Mouse (Mus musculus) retina, postnatal 7 days (tissue): Measurements from ENCODE around the gene Adgrg3.
A peak's percentile ranks its signal among the peaks of the same experiment; 100 is the strongest.

ENCODE experiments used
- DNase-seq: peaks from one replicate; pipeline ENCODE4 v3.0.0-alpha.2; 2012; ENCODE audit warnings: low read depth, low spot score

Gene Adgrg3

DNA sequence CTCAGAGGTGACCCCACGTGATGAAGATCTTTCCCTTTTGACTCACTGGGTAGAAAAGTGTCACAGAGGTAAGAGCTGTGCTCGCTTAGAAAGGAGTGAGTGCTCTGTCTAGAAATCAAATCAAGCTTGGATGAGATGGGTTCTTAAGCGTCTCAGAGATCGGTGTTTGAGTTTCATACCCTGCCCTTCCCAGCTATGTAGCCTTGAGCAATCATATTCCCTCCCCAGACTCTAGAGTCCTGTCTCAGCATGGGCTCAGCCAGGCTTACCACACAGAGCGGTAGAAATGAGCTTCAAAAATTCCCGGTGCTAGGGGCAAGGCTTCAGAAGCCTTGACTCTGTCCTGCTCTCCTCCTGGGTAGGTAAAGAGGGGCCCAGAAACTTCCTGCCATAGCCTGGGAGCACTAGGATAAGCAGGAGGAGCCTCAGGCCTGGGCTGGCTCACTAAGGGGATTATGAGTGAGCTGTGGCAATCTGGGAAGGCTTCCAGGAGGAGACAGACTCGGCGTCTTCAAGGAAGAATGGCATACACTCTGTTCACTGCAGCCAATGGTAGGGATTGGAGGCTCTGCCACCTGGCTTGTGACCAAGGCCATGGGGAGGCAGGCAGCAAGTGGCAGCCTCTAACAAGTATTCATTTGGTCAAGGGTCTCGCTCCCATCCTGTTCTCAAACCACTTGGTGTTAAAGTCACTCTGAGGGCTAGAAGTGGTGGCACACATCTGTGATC is 24.3 kb upstream of the Adgrg3 start:
- no peak for DNase-seq

DNA sequence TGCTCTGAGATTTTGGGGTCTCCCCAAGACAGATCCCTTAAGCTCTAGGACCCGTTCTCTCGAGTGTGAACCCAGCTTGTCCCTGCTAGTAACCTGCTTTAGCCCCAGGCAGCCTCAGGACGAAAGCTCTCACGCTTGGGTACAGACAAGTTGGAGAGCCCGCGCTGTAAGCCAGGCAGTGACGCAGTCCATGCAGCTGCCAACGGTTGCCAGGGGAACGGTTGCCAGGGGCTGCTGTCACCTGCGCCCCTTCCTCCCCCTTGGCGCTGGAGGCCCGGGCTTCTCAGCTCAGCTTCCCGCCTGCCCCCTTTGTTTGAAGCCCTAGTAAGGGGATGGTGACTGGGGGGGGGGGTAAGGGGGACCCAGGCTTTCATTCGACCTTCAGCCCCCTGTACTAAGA is 23.5 kb upstream of the Adgrg3 start:
- DNase-seq: peak; percentile 54

DNA sequence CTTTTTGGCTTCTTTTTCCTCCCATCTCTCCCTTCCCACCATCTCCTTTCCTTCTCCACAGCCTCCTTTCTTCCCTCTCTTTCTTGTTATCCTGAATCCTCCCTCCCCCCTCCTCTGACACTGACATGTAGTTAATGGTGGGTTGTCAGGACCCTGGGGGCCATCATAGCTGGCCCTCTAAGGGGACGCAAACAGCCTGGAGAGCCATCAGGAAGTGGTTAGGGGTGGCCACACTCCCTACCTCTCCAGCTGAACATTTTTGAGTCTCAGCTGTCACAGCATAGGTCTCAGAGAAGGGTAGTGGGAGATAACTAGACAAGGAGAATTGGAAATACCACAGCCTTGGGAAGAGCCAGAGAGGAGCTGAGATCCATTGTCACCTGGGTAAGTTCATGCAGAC is 23.0 kb upstream of the Adgrg3 start:
- no peak for DNase-seq

DNA sequence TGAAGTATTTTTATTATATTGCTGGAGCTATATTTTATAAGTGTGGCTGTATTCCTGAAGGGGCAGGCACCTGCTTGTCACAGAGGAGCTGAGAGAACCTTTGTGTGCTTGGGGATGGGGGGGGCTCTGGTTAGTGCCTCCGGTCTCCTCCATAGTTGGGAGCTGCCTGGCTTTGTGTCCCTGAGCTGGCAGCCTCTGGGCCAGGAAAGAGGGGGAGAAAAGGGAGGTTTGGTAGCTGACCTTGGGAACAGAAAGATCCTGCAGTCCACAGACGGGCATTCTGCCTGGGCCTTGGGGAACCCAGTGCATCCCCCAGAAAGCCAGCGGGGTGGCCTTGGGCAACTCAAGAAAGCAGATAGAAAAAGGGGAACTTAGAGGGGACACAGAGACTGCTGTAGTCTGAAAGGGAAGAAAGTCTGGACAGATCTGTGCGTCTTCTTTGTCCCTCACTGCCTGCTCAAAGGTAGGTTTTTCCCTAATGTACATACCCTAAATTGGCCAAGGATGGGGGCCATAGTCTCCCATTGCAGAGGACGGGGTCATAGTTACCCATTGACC is 22.1 kb upstream of the Adgrg3 start:
- no peak for DNase-seq

DNA sequence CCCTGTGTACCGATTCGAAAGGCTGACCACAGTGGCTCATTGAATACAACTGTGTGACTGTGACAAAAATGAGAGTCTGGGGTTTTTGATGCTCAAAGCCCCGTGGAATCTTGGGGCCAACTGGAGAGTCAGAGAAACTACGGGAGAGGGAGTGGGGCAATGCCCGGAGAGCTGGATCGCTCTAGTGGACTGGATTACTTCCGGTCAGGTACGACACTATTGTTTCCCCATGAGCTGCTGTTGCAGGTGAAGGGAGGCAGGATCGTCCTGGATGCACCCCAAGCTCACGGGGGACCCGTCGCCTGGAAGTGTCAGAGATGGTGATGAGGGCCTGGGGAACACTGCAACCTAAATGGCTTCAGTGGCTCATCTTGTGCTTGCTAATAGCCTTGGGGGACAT is 21.5 kb upstream of the Adgrg3 start:
- DNase-seq: no peak

DNA sequence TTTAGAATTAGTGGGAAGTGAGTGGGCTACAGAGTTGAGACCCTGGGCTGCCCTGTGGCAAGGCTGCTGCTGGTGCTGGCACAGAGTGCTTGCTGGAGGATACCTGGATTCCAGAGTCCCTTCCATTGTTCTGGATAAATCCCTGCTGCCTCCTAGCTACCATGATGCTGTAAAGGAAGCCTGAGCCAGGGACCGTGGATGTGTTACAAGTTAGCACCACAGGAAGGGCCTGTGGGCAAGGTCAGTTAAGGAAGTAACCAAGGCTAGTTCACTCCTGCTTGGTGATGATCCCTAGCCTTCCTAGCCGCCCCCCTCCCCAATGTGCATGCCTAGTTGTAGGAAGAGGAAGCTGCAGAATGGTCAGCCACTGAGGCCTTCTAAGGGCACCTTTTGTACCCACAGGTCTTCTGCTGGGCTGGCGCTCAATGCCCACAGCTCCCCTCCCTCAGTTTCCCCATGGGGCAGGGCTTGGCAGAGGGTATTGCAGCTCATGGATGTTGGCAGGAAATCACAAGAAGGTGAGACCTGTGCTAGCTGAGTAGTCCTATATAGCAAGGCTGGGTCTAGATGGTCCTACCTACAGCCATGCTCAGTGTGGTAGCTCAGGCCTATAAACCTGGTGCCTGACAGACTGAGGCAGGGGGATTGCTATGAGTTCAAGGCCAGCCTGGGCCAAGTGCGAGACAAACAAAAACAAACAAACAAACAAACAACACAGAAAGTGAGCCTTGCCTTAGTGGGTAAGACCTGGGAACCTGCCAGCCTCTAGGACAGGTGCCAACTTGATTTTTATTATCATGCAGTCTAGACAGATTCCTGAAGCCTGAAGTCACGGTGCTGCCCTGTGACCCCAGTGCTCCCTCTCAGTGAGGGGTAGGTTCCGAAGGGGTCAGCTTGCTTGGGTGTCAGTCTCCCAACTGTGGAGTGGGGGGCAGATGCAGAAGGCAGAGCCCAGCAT is 20.3 kb upstream of the Adgrg3 start:
- DNase-seq: no peak

DNA sequence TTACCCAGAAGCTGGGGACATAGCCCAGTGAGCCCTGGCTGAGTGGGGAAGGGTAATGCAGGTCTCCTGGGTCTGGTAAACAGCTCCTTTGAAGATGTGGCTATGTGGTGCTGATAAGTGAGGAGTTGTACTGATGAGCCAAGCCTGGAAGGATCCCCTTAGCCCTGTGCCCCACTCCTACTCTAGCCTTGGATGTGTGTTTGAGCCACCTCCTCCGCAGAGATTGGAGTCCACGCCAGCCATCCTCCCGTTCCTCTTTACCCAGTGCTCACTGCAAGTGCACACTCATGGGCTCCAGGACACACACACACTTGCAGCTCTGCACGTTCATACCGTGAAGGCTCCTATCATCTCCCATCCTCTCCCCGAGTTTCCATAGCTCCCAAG is 19.6 kb upstream of the Adgrg3 start:
- DNase-seq: no peak

DNA sequence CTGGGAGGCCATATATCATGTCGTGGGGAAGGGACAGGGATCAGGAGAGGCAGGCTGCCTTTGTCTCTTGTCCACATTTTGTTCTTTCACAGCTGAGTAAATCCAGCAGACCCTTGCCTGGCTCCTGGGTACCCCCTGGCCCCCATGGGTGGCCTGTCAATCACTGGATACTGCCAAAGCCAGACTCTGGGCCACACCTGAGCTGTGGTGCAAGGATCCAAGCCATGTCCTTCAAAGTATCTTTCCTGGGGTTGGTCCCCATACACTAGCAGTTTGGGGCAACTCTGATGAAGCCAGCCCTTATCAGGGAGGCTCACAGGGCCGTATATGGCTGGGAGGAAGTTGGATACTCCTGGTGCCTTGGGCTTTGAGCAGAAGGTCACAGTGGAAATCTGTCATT is 19.1 kb upstream of the Adgrg3 start:
- no peak for DNase-seq

DNA sequence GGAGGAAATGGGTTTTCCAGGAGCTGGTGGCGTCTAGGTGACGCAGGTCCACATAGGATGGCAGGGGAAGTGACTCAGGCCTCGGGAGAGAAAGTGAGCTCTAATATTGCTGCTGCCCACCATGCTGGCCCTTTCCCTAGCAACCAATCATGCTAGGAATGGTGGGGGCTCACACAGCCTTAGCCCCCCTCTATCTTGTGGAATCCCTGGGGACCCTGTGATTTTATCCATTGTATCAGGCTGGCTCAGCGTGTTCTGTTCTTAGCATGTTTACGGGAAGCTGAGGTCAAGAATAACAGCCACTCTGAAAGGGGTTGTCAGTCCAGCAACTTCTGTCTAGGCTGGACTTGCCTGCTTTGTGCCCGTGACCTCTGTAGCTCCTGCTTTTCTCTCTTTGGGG is 18.5 kb upstream of the Adgrg3 start:
- no peak for DNase-seq

DNA sequence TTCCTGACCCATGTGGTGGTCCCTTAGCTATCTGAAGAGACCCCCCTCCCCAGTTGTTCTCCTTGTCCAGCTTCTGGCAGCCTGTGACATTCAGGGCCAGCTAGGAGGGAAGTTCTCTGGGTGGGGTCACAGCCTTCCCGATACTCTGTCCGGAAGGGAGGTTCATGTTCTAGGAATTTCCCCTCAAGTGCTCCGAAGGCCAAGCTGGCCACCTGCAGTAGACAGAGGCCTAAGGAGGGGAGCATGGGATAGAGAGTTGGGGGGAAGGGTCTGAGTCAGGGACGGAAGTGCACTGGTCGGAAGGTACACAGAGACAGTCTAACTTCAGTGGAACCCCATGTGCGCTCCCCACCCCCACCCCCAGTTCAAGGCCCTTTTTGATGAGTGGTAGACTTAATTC is 17.5 kb upstream of the Adgrg3 start:
- DNase-seq: no peak

DNA sequence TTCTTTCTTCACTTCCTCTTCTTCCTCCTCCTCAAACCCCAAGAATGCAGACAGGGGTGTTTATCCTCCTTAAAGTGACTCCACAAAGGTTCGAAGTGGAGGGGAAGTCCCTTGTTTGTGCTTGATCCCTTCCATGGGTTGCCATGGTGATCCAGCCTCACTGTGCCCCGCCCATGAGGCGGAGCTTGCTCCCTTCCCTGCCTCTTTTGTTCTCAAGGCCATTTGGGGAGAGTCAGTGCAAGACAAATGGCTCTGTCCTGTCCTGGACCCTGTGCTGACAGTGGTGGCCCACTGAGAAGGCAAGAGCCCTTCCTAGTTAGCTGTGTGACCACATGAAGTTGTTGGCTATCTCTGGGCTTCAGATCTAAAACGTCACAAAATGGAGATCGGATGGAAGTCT is 16.8 kb upstream of the Adgrg3 start:
- no peak for DNase-seq

DNA sequence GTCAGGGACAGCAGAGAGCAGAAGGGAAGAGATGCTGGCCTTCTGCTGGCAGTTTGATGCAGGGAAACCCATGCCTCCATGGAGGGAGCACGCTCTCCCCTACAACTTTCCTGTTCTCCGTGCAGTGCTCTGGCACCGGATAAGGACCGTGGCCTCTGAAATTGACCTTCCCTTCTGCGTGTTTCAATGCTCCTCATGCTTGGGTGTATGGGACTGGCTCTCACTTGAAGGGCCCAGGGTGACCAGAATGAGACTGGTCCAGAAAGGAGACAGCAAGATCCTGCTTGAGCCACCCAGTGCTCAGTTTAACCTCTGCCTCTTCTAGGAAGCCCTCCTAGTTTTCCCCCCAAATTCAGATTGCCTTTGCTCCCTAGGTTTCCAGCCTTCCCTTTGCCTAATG is 16.3 kb upstream of the Adgrg3 start:
- DNase-seq: no peak

DNA sequence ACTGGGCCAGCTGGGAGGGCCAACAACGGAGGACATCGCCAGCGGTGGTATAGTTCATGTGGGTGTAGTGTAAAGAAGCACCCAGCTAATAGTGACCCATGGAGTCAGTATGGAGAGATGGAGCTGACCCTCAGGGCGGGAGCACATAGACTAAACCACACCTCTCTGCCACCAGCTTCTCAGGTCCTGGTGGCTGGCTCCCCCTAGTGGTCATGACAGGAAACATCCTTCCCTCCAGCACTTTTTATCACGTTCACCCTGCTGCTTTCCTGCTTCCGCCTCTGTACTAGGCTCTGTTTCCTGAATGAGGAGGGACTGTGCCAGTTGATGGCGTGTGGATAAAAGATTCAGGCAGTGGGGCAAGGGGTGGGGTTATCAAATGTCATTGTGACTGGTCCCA is 15.8 kb upstream of the Adgrg3 start:
- peak; percentile 75 for DNase-seq

DNA sequence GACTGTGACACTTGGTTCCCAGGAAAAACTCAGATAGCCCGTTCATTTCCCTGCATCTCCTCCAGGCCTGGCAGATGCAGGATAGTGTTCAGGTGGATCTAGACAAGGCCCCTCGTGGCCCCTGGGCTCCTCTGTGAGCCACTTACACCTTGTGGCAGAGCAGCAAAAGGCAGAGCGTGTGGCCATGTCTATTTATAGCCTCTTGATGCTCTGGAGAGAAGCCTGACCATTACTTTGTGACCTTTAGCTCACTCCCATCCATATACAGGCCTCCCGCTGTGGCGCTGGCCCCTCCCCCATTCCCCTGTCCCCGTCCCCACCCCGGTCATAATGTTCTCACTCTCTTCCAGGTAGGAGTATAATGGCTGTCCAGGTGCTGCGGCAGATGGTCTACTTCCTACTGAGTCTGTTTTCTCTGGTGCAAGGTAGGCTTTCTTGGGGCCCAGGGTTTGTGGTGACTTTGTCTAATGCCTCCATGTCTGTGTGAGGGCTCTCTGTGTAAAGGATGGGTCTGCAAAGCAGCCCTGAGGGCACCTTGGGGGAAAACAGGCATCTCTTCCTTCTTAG is 15.3 kb upstream of the Adgrg3 start:
- DNase-seq: no peak

DNA sequence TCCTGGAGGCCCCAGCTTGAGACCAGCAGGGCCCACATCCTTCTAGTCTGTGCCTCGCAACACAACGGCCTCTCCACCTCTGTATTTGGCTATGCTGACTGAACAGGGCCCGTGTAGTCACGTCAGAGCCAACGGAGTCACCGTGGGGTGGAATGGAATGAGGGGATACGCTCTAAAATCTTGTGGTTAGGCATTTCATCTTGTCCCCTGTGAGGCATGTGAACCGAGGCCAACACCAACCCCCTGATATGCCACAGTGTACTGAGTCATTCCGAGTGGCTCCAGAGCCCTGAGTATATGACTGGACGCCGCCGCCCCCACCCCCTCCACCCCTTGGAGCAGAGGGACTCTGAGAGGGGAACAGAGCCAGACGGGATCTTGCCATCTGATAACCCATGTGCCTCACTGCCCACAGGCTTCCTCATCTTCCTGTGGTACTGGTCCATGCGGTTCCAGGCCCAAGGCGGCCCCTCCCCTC is 5.0 kb upstream of the Adgrg3 start:
- no peak for DNase-seq

DNA sequence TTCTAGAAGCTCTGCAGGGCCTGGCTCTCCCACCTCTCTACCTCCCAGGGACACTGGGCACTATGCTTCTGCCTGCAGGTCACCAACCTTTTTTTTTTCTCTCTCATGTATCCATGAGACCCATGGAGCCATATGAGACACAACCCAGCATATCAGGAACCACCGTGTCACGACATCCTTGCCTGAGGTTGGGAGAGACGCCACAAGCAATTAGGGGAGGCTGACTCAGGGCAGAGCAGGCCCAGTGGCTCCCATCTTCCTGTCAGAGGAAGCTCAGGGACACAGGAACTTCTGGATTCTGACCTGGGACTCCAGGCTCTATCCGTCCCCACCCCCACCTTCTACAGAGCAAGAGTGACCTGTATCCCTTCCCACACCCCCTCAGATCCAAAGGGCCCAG is 1.6 kb upstream of the Adgrg3 start:
- no peak for DNase-seq

DNA sequence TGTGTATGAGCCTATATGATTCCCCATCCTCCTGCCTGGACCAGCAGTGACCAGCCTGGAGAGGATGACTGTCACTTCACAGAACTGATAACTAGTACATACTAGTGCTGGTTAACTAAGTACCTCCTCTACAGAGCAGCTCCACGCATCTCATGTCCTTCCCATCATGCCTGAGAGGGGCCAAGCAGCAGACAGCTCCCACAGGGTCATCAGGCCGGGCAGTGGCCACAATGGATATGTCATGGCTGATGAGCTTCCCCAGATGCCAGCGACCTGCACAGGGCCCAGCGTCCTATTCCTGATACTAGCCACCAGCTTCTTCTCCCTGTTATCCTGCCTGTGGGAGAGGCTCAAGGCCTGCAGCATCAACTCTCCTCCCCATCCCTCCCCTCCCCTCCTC is 808 bp upstream of the Adgrg3 start:
- no peak for DNase-seq

DNA sequence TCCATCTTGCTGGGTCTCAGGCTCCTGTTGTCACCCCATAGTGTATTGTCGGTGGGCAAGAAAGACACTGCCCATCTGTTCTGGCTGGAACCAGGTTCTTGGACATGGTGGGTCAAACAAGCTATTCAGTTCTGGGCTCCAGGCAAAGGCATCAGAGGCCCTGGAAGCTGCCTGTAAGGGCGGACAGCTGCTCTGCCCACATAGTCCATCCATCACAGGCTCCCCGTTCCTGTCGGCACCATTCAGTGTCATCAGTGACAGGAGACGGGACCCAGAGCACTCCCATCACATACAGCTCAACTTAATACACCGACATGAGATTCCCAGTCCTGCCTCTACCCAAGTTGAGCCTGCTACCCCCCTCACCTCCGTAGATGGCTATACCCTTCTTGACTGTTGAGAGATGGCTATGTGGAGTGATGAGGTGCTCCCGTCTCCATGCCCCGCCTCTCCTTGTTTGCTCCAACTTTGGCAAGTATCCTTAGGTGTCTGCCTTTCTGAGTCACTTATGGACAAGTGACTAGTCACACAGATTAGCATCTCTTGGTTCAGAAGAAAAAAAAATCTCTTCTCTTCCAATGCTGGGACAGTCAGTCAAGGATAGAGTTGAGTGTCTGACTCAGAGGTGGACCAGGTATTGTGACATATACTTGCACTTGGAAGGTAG is 610 bp downstream of the Adgrg3 start:
- no peak for DNase-seq

DNA sequence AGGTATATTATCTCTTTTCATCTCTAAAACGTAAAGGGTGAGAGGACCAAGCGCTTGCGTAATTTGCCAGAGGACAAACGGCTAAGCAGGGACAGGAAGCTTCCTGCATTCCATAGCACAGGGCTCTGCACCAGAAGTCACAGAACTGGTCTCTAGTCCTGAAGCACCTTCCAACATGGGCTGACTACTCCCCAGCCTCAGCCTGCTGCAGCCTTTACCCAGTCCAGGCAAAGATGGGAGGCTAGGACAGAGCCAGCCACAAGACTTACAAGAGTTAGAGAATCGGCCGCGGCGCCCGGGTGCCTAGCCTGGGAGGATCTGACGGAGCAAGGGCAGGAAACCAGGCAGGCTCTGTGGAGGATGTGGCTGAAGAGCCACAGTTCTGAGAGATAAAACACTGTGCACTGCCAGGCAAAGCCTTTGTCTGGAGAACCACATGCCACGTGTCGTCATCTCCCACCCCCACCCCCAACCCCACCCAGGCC is 2.8 kb downstream of the Adgrg3 start:
- no peak for DNase-seq

DNA sequence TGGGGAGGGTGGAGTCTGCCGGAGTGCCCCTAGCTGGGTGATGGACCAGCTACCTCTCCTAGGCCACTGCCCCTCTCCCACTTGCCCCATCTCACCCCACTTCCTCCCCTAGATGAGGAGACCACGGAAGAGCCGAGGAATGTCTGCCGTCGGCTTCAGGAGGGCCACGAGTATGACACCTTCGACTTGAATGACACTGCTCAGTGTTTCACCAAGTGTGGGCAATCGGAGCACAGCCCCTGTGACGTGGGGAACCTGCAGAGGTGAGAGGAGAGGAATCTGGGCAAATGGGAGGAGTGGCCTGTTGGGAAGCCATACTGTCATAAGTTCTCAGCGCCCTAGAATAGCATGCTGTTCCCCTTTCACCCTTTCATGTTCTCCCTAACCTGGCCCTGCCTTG is 3.3 kb downstream of the Adgrg3 start:
- no peak for DNase-seq

DNA sequence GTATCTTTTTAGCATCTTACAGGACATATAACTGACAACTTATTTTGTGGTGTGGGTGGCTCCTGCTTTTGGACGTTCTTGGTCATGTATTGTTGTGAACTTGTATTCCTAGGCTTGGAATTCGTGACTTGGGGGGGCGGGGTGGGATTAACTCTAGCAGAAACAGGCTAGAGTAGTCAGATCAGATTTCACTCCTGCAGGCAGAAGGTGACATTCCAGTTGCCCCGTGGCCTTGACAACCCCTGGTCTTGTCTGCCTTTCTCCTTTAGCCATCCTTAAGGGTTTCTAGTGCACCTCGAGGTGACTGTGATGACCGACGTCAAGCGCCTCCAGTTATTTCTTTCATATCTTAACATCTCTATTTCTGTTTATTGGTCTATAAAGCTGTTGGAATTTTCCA is 5.7 kb downstream of the Adgrg3 start:
- no peak for DNase-seq

DNA sequence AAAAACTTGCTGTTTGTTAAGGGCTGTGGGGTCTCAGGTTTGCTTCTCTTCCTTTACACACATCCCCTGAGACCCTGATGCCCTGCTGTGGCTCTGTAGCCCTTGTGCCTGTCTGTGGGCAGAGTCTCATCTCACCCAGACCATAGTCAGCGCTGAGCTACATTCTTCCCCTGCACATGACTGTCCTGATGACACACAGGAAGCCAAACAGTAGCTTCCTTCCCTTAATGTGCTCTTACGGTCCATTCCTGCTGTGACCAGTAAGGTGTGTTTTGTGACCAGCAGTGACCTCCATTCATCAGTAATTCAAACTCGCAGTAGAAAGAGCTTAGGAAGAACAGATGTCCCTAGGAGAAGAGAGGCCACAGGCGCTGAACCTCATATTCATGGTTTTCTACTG is 6.9 kb downstream of the Adgrg3 start:
- no peak for DNase-seq
